Mouse (Mus musculus) adrenal gland, postnatal 10 days (tissue): ENCODE measurements at regions not wholly inside any gene's neighbourhood (a gene's known extent, or its start where the extent isn't known, plus 50 kb on each side); places are given as distances from the start of the nearest gene placed in this dataset.

Experiments
- DNase-seq: peaks from one replicate; pipeline ENCODE4 v3.0.0; 2021; ENCODE audit warnings: mixed read lengths

DNA sequence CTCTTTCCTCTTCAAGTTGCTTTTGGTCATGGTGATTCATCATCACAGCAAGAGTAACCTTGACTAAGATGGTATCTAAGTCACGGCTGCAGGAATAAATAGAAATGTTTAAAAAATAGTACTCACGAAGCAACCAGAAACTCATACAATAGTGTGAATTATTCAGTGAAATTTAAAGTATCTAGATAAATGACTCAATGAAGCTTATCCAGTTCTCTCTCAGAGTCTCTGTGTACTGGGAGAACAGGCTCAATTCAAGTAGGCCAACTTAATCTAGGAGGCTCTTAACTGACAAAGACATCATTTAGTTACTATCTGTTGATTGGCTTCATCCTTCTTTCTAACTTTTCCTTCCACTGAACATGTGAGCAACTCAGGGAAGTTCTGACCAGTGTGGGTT lies 175.5 kb upstream of the Pcdh15 start:
- no peak for DNase-seq

DNA sequence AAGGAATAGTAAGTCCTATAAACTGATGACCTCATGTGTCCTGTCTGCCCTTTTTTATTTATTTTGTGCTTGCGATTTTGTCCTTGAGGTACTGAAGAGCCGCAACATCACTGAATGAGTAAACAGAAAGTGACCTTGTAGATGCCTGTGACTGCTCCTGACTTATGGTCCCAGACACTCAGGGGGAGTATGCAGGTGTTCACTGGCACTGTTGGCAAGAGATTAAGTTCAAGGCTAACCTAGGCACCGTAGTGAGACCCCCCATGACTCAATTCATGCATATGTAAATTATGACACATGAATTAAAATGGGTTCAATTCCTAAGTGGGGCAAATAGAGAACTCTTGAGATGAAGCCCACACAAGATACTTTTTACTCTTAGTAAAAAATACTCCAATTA lies 142.2 kb upstream of the Pcdh15 start:
- no peak for DNase-seq

DNA sequence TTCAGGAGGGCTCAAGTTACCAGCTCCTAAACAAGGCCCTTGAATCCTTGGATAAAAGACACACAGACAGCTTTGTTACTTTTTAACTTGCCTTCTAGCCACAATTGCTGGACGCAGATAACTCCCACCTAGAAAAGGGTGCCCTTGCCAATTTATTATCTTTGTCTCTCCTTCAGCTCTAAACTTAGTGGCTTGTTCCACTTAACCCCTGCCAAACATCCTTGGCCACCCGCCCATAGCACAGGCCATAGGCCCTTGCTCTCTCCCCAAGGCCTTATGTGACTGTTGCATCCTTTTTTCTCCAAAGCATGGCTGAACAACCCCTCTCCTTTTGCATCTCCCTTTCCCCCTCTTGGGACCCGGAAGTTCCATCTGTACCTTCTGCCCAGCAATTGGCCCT lies 139.1 kb upstream of the Pcdh15 start:
- no peak for DNase-seq

DNA sequence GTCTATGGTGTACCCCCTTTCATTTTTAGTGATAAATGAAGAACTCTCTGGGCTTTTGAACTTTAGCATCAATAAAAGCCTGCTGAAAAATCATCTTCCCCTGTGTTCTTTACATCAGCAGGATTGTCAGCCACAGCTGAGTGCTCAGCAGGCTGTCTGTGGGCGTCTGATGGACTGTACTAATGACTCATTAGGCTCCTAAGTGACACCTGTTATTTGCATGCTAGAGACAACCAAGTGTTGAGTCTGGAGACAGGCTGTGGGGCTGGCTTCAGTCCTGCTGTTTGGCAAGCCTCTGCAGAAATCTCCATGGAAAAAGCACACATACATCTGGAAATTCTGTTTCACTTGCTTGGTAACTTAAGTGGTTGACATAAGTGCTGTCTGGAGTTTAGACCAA lies 117.8 kb upstream of the Pcdh15 start:
- DNase-seq: no peak

DNA sequence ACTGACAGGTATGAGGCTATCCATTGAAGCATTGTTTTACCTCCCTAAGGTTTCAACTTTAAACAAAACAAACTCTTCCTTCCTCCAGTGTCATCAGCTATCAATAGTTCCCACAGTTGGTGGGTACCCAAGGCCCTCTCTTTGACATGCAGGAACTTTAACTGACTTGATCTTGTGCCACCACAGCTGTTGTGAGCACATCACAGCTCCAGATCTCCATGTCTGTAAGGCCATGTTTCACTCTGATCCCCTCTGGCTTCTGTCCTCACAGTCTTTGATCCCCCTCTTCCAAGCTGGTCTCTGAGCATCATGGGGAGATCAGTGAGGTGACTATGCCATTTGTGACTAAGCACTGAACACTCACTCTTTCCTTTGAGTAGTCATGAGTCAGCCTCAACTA lies 110.8 kb upstream of the Pcdh15 start:
- no peak for DNase-seq

DNA sequence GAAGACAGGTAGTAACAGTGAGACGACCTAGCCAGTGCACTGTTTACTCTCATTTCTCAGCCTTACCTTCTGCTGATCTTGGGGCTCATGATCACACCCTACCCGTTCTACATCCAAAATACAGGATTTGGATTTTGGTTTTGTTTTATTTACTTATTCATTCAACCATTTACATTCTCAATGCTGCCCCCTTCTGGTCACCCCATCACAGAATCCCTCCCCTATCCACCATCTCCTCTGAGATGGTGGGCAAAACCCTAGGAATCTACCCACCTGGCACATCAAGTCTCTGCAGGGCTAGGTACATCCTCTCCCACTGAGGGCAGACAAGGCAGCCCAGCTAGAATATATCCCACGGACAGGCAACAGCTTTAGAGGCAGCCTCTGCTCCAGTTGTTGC lies 88.2 kb upstream of the Pcdh15 start:
- DNase-seq: peak; percentile 18

DNA sequence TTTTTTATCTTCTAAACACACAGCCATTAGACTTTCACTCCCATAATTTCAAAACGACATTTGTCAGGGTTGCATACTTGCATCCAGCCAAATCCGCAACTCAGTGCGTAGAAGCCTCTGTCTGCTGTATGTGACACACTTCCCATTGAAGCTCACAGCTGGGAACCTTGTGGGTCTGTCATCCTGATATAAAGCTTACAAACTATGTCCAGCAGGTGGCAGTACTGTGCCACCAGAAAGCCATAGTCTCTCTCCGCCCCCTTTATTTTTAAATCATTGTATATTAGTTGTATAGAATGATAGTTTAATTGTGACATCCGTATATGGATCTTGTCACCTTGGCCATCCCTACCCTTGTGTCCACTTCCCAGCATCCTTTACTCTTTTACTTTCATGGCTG lies 87.3 kb upstream of the Pcdh15 start:
- peak; percentile 16 for DNase-seq

DNA sequence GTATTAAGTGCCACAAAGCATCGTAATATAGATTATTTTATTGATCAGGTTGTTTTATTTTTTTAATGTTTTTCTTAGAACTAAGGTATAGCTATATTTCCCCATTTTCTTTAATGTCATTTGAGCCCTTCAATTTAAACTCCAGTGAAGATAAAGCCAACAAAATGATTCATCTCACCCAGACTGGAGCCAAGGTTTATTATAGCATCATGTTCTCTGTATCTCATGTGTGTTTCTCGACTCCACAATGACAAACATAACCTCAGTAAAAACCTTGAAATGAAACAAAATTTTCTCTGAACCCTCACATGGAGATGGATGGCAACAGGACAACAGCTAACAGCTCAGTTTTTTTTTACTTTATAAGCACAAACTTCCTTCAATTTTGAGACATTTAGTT lies 61.7 kb upstream of the Pcdh15 start:
- DNase-seq: no peak

DNA sequence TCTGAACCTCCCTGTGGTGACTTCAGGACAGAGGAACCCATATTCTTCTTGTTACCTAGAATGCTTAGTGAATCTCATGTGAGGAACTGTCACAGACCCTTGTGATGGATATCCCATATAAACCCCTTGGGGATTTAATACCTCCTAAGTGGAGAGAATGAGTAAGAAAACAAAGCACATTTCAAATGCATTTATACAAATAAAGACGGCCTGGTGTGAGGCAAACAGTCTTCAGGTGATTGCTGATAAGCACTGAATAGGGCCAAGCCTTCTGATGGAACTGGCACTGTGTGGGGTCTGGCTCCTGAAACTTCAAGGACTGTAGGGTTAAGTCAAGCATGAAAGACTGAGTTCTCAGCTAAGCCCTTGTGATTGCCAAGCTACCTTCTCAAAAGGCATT lies 59.6 kb upstream of the Pcdh15 start:
- no peak for DNase-seq
